Mouse (Mus musculus) testis, adult 2 months (tissue): Measurements from ENCODE around the gene Gabrr2. TPM values are rescaled to one million over a fixed set of nuclear protein-coding genes. Genes with fewer than 3 reads are reported as not detected.
"Not testable (repeated sequence)": the region's sequence is repeated elsewhere in the genome, so short reads cannot be mapped to it uniquely, and the experiment has no call there.

ENCODE experiments used
- H3K27ac ChIP-seq: fragments of 200-500 bp; 2 replicates; pipeline ENCODE4 v1.5.1; 2012; ENCODE audit warnings: low read depth, low read length; ENCODE audit not compliant: control insufficient read depth, insufficient read depth
- H3K27me3 ChIP-seq: fragments of 200-500 bp; 2 replicates; pipeline ENCODE4 v1.6.1; 2012; ENCODE audit warnings: mild to moderate bottlenecking, low read length, moderate library complexity; ENCODE audit not compliant: control insufficient read depth, insufficient read depth
- H3K36me3 ChIP-seq: fragments of 200-500 bp; 2 replicates; pipeline ENCODE4 v1.6.1; 2012; ENCODE audit warnings: mild to moderate bottlenecking, low read length; ENCODE audit not compliant: control insufficient read depth, insufficient read depth
- H3K4me1 ChIP-seq: fragments of 200-500 bp; 2 replicates; pipeline ENCODE4 v1.6.1; 2012; ENCODE audit warnings: low read length; ENCODE audit not compliant: control insufficient read depth, insufficient read depth
- H3K4me3 ChIP-seq: fragments of 200-500 bp; 2 replicates; pipeline ENCODE4 v1.5.1; 2012; ENCODE audit warnings: low read depth, mild to moderate bottlenecking, low read length, moderate library complexity, mixed read lengths; ENCODE audit not compliant: control insufficient read depth
- CTCF ChIP-seq: fragments of 200-500 bp; IDR thresholded peaks from 2 replicates; pipeline ENCODE4 v1.5.1; 2012; ENCODE audit warnings: low read depth, mild to moderate bottlenecking, inconsistent platforms, low read length, moderate library complexity; ENCODE audit not compliant: control insufficient read depth, insufficient read depth, insufficient replicate concordance
- POLR2A ChIP-seq: fragments of 200-500 bp; IDR thresholded peaks from 2 replicates; pipeline ENCODE4 v1.6.1; 2012; ENCODE audit warnings: low read depth, mild to moderate bottlenecking, inconsistent platforms, low read length, moderate library complexity; ENCODE audit not compliant: control insufficient read depth
- polyA plus RNA-seq: library from polyadenylated mRNA; depleted of rRNA; stranded (reverse); fragments of >200 nt; gene quantifications from 2 replicates; pipeline ENCODE4 v1.2.3, GENCODE M21; 2012

Gene Gabrr2
- polyA plus RNA-seq, 1 experiment: 0.96 TPM

GRCm38 (mm10) chr4:33077724-33078123 is 14.9 kb downstream of the Gabrr2 start:
- peaks cover 4% of the 10 kb centered on the region; the same call in 1 of the 2 replicates for H3K4me1 ChIP-seq
- no peaks in the 10 kb centered on the region for H3K27me3 ChIP-seq
- TF ChIP-seq CTCF (no peak), POLR2A (no peak)
- H3K36me3 ChIP-seq: no peaks in the 10 kb centered on the region
- no peak overlapping the region for H3K4me3 ChIP-seq
- H3K27ac ChIP-seq: no peak overlapping the region

GRCm38 (mm10) chr4:33078492-33078891 is 15.7 kb downstream of the Gabrr2 start:
- TF ChIP-seq POLR2A (no peak), CTCF (no peak)
- Histone ChIP-seq H3K4me1 (peaks cover 4% of the 10 kb centered on the region; the same call in 1 of the 2 replicates), H3K36me3 (no peaks in the 10 kb centered on the region), H3K4me3 (no peak overlapping the region), H3K27me3 (no peaks in the 10 kb centered on the region), H3K27ac (no peak overlapping the region)

DNA sequence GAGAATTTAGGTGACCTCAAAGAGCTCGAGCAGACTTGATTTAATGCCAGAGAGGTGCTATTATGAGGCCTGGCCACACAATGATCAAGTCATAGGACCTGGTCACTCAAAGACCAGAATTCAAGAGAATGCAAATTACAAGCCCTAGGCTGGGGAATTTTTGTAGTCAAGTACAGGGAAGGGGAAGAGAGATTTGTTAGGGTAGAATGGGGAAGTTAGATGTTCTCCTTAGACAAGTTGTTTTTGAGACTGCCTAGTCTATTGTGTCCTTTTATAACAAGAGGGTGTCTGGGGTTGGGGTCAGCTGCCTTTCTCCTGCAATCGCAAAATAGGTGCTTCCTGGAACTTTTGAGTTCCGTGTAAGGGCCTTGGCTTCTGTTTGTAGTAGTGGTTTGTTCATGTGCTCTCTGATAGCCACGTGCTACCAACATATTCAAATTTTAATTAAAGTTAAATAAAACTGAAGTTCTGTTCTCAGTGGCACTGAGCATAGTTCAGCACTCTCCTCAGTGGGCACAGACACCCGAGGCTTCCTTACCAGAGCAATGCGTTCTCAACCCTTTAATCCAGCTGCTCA is 36.4 kb downstream of the Gabrr2 start:
- Histone ChIP-seq H3K36me3 (no peaks in the 10 kb centered on the region), H3K4me1 (peaks cover 2% of the 10 kb centered on the region), H3K27ac (no peak overlapping the region), H3K27me3 (no peaks in the 10 kb centered on the region), H3K4me3 (no peak overlapping the region)
- TF ChIP-seq CTCF (no peak), POLR2A (no peak)

GRCm38 (mm10) chr4:33109720-33110458 is 47.1 kb downstream of the Gabrr2 start:
- Histone ChIP-seq H3K27me3 (no peaks in the 10 kb centered on the region), H3K36me3 (no peaks in the 10 kb centered on the region), H3K27ac (no peak overlapping the region), H3K4me1 (no peaks in the 10 kb centered on the region), H3K4me3 (no peak overlapping the region)
- TF ChIP-seq CTCF: no peak

- no peaks in the 10 kb centered on the region for H3K36me3 ChIP-seq
- no peaks in the 10 kb centered on the region for H3K4me1 ChIP-seq
- H3K27me3 ChIP-seq: no peaks in the 10 kb centered on the region
- TF ChIP-seq CTCF (no peak), POLR2A (no peak)
- no peak overlapping the region for H3K4me3 ChIP-seq
- H3K27ac ChIP-seq: no peak overlapping the region
Measured at GRCm38 (mm10) chr4:33110845-33111244, 48.0 kb downstream of the Gabrr2 start.

DNA sequence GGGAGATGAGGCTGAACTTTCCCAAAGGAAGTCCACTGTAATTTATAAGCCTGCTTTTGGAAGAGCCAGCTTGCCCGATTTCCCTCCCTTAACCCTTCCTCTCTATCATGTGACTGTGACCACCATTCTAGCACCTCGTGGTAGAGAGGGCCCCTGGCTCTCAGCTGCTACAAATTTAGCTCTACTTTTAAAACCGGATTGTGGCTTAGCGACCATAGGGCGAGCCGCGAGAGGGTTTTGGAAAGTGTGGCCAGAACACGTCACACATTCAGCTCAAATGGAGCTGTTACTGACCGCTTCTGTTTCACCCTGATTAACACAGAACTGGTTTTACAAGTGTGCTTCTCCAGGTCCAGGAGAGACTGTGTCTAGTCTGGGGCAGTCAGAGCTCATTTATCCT is 48.6 kb downstream of the Gabrr2 start:
- TF ChIP-seq CTCF: no peak
- no peak for TF ChIP-seq POLR2A
- no peak overlapping the region for H3K27ac ChIP-seq
- H3K4me3 ChIP-seq: no peak overlapping the region
- no peaks in the 10 kb centered on the region for H3K27me3 ChIP-seq
- H3K36me3 ChIP-seq: no peaks in the 10 kb centered on the region
- no peaks in the 10 kb centered on the region for H3K4me1 ChIP-seq

DNA sequence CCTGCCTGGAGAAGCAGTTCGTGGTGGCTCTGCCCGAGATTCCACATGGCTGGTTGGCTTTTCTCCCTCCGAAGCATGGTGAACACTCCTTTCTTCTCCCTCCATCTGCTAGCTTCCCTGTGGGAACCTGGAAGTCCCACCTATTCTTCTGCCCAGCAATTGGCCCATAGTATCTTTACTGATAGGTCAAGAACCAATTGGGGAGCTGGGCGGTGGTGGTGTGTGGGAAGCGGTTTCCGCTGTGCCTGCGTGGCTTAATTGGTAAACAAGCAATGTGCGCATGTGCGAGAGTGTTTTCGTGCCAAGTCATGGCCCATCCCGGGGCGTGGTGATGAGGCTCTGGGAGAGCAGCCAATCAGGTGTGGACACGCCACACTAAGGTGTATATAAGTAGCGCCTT is 50.1 kb downstream of the Gabrr2 start:
- H3K4me3 ChIP-seq, H3K36me3 ChIP-seq: not testable (repeated sequence)

More for the DNA sequence above, 50.1 kb downstream of the Gabrr2 start:
- H3K27ac ChIP-seq, H3K4me1 ChIP-seq, H3K27me3 ChIP-seq: not testable (repeated sequence)
